Mouse (Mus musculus) embryo, embryonic 9.5 days (tissue): ENCODE measurements at regions not wholly inside any gene's neighbourhood (a gene's known extent, or its start where the extent isn't known, plus 50 kb on each side); places are given as distances from the start of the nearest gene placed in this dataset.

Experiments
- DNase-seq: peaks from one replicate; pipeline ENCODE4 v3.0.0-alpha.2; 2017; ENCODE audit errors: extremely low spot score

DNA sequence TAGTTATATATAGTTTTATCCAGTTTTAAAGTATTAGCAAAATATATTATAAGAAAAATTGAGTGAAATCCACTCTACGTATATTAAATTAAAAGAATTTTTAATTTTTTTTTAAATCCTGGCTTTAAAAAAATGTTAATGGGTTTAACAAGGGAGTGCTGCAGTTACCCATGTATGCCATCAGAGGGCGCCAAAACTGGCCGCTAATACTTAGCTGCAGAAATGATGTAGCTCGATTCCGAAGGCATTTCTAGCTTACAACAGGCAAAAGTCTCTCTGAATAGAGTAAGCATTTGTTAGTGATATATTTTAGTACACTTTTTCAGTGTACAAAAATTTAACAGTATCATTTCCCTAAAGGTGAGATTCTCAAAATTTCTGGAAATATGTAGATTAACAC lies 73.1 kb downstream of the Olfr444 start:
- DNase-seq: peak; percentile 13
